Mouse (Mus musculus) heart, embryonic 10.5 days (tissue): ENCODE results near the gene Mettl24. TPM values are rescaled to one million over a fixed set of nuclear protein-coding genes. Genes with fewer than 3 reads are reported as not detected.
A peak's percentile ranks its signal among the peaks of the same experiment; 100 is the strongest.
"Not testable (repeated sequence)": the region's sequence is repeated elsewhere in the genome, so short reads cannot be mapped to it uniquely, and the experiment has no call there.

Experiments used
- DNase-seq: peaks from one replicate; pipeline ENCODE4 v3.0.0-alpha.2; 2017; ENCODE audit warnings: low spot score
- H3K27ac ChIP-seq: fragments of 300-500 bp; sonication (generic); 2 replicates; pipeline ENCODE4 v1.5.1; 2016; ENCODE audit warnings: mild to moderate bottlenecking
- H3K27me3 ChIP-seq: fragments of 300-500 bp; sonication (generic); 2 replicates; pipeline ENCODE4 v1.6.1; 2016; ENCODE audit warnings: mild to moderate bottlenecking; ENCODE audit not compliant: poor library complexity, insufficient read depth, severe bottlenecking
- H3K36me3 ChIP-seq: fragments of 300-500 bp; sonication (generic); 2 replicates; pipeline ENCODE4 v1.6.1; 2016; ENCODE audit warnings: mild to moderate bottlenecking, moderate library complexity
- H3K4me1 ChIP-seq: fragments of 300-500 bp; sonication (generic); 2 replicates; pipeline ENCODE4 v1.6.1; 2016; ENCODE audit warnings: mild to moderate bottlenecking
- H3K4me3 ChIP-seq: fragments of 300-500 bp; sonication (generic); 2 replicates; pipeline ENCODE4 v1.5.1; 2016; ENCODE audit warnings: mild to moderate bottlenecking, moderate library complexity
- H3K9me3 ChIP-seq: fragments of 300-500 bp; sonication (generic); 2 replicates; pipeline ENCODE4 v1.6.1; 2016; ENCODE audit warnings: mild to moderate bottlenecking, moderate library complexity
- WGBS: fragments of 180-500 bp; shearing (Covaris S2); methylation state at CpG from one replicate; pipeline ENCODE4 v1.1.7; 2016; 5-methylcytosine and 5-hydroxymethylcytosine counted together
- polyA plus RNA-seq: library from polyadenylated mRNA; unstranded; fragments of >200 nt; fragmentation: Nextera tagmentation; extraction: Ambion mirVana; gene quantifications from 2 replicates; pipeline ENCODE4 v1.2.1, GENCODE M21; 2016

Gene Mettl24
- polyA plus RNA-seq, 1 experiment from 2014 or later: 2.6 TPM

DNA sequence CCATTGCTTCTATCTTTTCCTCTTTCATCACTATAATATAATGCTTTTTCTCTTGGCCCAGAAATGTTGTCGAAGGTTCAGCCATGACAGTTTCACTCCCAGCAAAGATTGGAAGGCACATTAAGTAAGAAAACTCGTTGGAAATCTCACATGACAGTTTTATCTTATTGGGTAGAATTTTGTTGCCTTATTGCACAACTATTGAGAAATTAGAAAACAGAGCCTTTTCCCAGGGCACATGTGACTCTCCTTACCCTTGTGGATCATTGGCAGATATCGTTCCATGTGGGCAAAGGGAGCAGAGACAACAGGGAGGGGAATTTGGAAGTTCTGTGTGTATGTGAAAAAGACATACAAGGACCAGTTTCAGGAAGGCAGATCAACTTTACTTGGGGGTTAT, 107.3 kb downstream of the Mettl24 start:
- no peaks in the 10 kb centered on the region for H3K27me3 ChIP-seq
- no peak overlapping the region for H3K27ac ChIP-seq
- DNase-seq: no peak
- no peaks in the 10 kb centered on the region for H3K9me3 ChIP-seq
- no peaks in the 10 kb centered on the region for H3K36me3 ChIP-seq
- H3K4me3 ChIP-seq: no peak overlapping the region
- 76% methylated on average over 3 of the region's 3 CpGs for WGBS
- no peaks in the 10 kb centered on the region for H3K4me1 ChIP-seq

DNA sequence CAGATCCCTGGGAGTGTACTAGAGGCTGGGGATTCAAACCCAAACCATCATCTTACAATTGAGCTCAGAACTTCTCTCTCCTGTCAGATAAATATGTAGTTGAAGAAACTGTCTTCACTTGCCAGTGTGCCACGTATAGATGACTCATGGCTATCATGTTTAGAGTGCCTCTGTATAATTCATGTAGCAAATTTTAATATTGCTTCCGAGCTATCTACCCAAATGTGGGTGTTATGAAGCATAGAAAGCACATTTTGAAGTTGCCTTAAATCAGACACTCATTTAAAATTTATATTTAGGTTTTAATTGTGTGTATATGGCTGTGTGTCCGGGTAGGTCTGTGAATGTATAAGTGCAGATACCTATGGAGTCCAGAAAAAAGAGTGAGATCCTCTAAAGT, 109.0 kb downstream of the Mettl24 start:
- no peak for DNase-seq
- Histone ChIP-seq H3K4me3 (no peak overlapping the region), H3K36me3 (no peaks in the 10 kb centered on the region), H3K27me3 (no peaks in the 10 kb centered on the region), H3K27ac (no peak overlapping the region), H3K4me1 (no peaks in the 10 kb centered on the region), H3K9me3 (no peaks in the 10 kb centered on the region)
- WGBS: 82% methylated on average over 3 of the region's 3 CpGs

DNA sequence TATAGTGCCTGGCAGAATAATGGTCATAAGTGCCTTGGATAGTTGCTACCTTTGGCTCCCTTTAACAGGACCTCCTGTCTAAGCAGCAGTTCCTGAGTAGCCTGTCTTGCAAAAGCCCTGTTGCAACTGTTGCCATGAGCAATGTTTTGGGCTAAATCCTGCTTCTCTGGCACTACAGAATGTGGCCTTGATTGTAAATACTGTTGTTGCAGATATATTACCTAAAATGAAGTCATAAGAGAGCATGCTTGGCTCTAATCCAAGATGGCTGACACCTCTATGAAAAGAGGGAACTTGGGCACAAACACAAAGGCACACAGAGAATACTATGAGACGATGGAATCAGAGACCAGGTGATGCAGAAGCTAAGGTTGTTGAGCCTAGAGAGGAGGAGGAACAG, 122.1 kb downstream of the Mettl24 start:
- H3K4me3 ChIP-seq: no peak overlapping the region
- H3K4me1 ChIP-seq: no peaks in the 10 kb centered on the region
- no peak for DNase-seq
- H3K27ac ChIP-seq: no peak overlapping the region
- H3K9me3 ChIP-seq: no peaks in the 10 kb centered on the region
- no peaks in the 10 kb centered on the region for H3K36me3 ChIP-seq
- 73% methylated on average over 1 of the region's 1 CpGs for WGBS
- H3K27me3 ChIP-seq: no peaks in the 10 kb centered on the region

DNA sequence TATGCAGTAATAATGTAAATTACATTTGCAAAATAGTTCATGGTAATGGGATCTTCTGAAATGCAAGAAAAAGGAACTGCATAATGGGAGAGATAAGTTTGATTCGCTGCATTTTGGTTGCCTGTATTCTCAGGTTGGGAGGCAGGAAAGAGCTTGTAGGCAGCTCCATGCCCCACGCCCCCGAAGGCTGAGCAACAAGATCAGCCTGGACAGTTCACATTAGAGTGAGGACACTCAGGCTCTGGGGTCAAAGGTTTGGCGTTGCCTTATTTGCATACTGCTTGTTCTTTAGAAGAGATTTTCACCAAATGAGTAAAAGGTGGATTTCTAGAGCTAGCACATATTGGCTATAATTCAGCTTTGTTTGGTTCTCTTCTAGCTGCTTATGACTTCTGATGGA, 123.1 kb downstream of the Mettl24 start:
- H3K36me3 ChIP-seq: no peaks in the 10 kb centered on the region
- H3K4me1 ChIP-seq: no peaks in the 10 kb centered on the region
- no peak overlapping the region for H3K4me3 ChIP-seq
- 81% methylated on average over 4 of the region's 4 CpGs for whole genome bisulfite sequencing
- no peaks in the 10 kb centered on the region for H3K9me3 ChIP-seq
- H3K27ac ChIP-seq: no peak overlapping the region
- H3K27me3 ChIP-seq: no peaks in the 10 kb centered on the region
- DNase-seq: no peak

DNA sequence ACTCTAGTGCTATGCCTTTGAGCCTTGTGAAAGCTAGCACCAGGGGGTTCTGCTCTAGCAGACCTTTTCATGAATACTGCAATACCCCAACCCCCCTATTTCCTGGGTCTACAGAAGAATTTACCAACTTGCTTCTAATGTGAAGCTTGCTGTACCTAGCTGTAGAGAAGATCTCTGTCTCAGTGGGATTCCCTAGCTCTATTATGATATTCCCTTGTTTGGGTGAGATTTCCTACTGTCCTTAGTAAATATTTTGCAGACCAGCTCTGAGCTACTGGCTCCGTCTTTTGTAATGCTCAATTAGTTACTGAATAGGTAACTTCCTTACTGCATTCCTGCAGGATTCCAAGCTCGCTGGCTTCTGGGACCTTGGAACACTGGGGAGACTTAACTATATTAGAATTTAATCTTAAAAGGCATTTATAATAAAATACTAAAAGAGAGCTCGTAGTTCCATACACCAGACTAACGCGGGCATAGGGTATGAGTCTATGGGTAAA, 126.4 kb downstream of the Mettl24 start:
- not testable (repeated sequence) for H3K36me3 ChIP-seq, H3K4me1 ChIP-seq, H3K27ac ChIP-seq, H3K27me3 ChIP-seq, H3K4me3 ChIP-seq, H3K9me3 ChIP-seq, DNase-seq
- 40% methylated on average over 5 of the region's 5 CpGs for whole genome bisulfite sequencing

DNA sequence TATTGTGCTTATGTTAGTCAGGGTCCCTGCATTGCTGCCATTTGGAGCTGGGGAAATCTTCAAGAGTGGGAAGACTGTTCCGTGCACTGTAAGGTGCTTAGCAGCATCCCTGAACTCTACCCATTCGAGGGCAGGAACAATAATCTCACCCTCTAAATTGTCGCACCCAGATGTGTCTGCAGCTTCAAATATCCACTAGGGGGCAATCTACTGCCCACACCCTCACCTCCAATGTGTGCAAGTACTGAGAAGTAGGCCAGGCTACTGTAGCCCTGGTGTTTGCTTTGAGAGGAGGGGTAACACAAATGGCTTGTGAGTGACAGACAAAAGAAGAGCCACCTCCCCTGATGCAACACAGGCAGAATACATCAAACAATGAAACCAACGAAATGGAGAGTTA, 130.5 kb downstream of the Mettl24 start:
- H3K9me3 ChIP-seq: no peaks in the 10 kb centered on the region
- no peaks in the 10 kb centered on the region for H3K4me1 ChIP-seq
- no peak for DNase-seq
- no peak overlapping the region for H3K4me3 ChIP-seq
- H3K36me3 ChIP-seq: no peaks in the 10 kb centered on the region
- no peak overlapping the region for H3K27ac ChIP-seq
- no peaks in the 10 kb centered on the region for H3K27me3 ChIP-seq
- WGBS: 70% methylated on average over 4 of the region's 4 CpGs

DNA sequence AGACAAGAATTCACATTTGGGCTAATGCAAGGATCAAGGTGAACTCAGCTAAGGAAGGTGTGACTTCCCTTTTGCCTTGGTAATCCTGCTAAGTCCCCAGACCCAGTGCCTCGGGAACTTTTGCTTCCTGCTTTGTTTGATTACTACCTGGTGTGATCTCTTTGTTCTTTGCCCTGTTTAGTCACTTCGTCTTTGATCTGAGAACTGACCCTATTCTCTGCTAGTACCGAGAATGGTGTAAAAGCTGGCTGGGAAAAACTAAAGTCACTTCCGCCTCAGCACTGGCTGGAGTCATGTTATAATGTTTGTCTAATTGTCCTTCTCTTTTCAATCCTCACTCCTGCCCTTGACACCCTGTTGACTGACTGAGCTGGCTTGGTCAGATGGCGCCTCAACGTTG, 133.4 kb downstream of the Mettl24 start:
- no peaks in the 10 kb centered on the region for H3K9me3 ChIP-seq
- no peak overlapping the region for H3K27ac ChIP-seq
- H3K4me1 ChIP-seq: no peaks in the 10 kb centered on the region
- no peak overlapping the region for H3K4me3 ChIP-seq
- H3K36me3 ChIP-seq: no peaks in the 10 kb centered on the region
- DNase-seq: no peak
- no peaks in the 10 kb centered on the region for H3K27me3 ChIP-seq
- 52% methylated on average over 6 of the region's 6 CpGs for WGBS

DNA sequence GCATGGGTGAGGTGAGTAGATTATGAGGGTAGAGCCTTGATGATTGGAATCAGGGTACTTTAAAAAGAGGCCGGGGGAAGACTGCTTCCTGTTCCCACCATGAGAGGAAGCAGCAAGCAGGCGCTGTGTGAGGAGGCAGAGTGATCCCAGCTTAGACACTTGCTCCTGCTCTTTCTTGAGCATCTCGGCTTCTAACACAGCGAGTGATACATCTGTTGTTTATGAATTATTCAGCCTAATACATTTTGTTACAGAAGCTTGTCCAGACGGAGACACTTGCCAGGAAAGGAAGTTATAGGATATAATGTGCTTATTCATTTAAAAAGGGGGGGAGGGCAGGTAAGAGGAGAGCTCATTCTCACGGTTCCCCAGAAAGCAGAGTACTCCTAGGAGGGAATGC, 142.9 kb downstream of the Mettl24 start:
- Histone ChIP-seq H3K27me3 (no peaks in the 10 kb centered on the region), H3K36me3 (peaks cover 11% of the 10 kb centered on the region; the same call in 1 of the 2 replicates), H3K4me1 (no peaks in the 10 kb centered on the region), H3K9me3 (no peaks in the 10 kb centered on the region), H3K27ac (no peak overlapping the region), H3K4me3 (no peak overlapping the region)
- DNase-seq: no peak
- WGBS: 73% methylated on average over 6 of the region's 6 CpGs

DNA sequence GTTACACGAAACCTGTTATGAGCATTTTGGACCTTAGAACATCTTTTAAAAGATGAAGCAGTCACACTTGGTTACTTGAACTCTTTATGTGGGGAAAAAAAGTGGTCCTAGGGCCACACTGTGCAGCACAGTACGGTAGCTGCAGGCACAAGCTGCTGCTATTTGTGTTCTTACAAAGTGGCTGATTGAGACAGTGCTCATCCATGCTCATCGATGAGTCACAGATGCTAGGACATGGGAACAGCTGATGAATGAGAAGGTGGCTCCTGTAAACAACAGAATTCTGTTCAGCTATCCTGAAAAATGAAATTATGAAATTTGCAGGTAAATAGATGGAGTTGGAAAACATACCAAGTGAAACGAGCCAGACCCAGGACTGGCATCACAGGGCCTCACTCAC, 144.6 kb downstream of the Mettl24 start:
- DNase-seq: no peak
- Histone ChIP-seq H3K4me1 (no peaks in the 10 kb centered on the region), H3K36me3 (peaks cover 16% of the 10 kb centered on the region), H3K27me3 (no peaks in the 10 kb centered on the region), H3K4me3 (no peak overlapping the region), H3K9me3 (no peaks in the 10 kb centered on the region), H3K27ac (no peak overlapping the region)
- WGBS: 84% methylated on average over 4 of the region's 4 CpGs

DNA sequence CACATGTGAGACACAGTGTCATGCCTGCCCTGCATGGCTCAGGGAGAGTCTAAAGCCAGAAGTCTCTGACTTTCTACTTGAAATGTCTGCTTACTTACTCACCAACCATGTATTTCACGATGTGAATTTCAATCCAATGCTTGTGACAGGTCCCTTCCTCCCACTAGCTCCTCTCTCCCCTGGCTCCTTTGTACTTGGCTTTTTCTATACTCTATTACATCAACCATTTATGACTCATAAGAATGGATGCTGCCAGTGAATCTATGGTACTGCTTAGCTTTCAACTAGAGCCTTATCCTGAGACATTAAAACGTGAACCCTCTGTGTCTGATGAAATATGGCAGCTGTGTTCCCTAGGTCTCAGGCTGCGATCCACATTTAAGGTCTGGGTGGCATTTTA, 147.2 kb downstream of the Mettl24 start:
- Histone ChIP-seq H3K9me3 (no peaks in the 10 kb centered on the region), H3K27ac (no peak overlapping the region), H3K4me1 (no peaks in the 10 kb centered on the region), H3K36me3 (peaks cover 39% of the 10 kb centered on the region), H3K4me3 (no peak overlapping the region), H3K27me3 (no peaks in the 10 kb centered on the region)
- no peak for DNase-seq
- WGBS: 93% methylated on average over 3 of the region's 3 CpGs

DNA sequence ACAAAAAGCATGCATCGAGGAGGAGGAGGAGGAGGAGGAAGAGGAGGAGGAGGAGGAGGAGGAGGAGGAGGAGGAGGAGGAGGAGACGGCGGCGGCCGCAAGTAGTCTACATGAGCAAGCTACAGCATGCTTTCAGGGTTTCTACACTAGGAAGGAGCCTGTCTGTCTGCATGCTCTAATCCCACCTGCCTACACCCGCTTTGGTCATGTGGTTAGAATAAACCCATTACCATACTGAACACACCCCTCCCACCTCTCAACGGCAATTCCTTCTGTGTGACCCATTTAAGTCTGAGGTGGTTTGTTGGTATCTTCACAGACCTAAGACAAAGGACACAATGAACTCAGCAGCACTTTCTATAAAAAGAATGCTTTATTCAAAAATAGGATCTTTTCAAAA, 148.2 kb downstream of the Mettl24 start:
- H3K27ac ChIP-seq: no peak overlapping the region
- no peak for DNase-seq
- H3K36me3 ChIP-seq: peaks cover 43% of the 10 kb centered on the region
- no peaks in the 10 kb centered on the region for H3K4me1 ChIP-seq
- H3K27me3 ChIP-seq: no peaks in the 10 kb centered on the region
- WGBS: 91% methylated on average over 5 of the region's 7 CpGs
- no peaks in the 10 kb centered on the region for H3K9me3 ChIP-seq
- no peak overlapping the region for H3K4me3 ChIP-seq

DNA sequence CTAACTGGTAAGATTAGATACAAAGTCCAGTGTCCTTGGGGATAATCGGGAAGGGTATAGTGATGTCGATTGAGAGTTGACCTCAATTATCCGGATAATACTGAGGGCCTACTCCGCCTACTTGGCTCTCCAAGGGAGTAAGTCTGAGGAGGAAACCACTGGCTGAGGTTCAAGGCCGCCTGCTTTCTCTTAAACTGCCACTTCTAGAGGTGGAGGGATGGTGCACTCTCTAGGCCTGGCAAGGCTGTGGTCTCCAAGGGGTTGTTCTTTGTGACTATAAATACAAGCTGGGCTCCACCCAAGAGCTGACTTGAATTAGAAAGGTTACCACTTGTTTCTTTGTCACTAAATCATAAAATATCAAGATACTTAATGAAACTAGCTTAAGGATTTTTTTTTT, 157.0 kb downstream of the Mettl24 start:
- DNase-seq: no peak
- H3K27ac ChIP-seq: no peak overlapping the region
- H3K27me3 ChIP-seq: no peaks in the 10 kb centered on the region
- no peak overlapping the region for H3K4me3 ChIP-seq
- 86% methylated on average over 5 of the region's 5 CpGs for WGBS
- H3K4me1 ChIP-seq: peaks cover 13% of the 10 kb centered on the region; the same call in 1 of the 2 replicates
- H3K9me3 ChIP-seq: no peaks in the 10 kb centered on the region
- peaks cover 58% of the 10 kb centered on the region for H3K36me3 ChIP-seq

DNA sequence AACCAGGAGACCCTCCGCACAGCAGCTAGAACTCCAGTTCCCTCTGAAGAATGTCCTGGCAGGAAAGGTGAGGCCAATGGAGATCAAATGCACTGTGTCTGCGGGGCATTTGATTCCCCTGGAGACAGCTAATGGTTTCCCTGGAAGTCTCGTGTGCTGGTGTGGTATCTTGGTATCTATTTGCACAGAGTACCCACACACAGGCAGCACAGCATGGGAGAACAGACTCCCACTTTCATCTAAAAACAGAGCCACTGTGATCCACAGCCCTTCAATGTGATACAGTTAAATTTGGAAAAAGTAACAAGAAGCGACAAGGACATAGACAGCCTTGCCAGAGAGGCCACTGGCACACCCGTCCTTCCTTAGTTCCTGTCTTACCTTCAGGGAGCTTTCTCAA, 160.8 kb downstream of the Mettl24 start:
- no peaks in the 10 kb centered on the region for H3K9me3 ChIP-seq
- H3K36me3 ChIP-seq: peaks cover 67% of the 10 kb centered on the region
- no peak overlapping the region for H3K4me3 ChIP-seq
- peak overlapping the region; percentile 60; the same call in 1 of the 2 replicates for H3K27ac ChIP-seq
- peaks cover 16% of the 10 kb centered on the region; the same call in 1 of the 2 replicates for H3K4me1 ChIP-seq
- WGBS: 75% methylated on average over 5 of the region's 5 CpGs
- DNase-seq: no peak
- no peaks in the 10 kb centered on the region for H3K27me3 ChIP-seq

DNA sequence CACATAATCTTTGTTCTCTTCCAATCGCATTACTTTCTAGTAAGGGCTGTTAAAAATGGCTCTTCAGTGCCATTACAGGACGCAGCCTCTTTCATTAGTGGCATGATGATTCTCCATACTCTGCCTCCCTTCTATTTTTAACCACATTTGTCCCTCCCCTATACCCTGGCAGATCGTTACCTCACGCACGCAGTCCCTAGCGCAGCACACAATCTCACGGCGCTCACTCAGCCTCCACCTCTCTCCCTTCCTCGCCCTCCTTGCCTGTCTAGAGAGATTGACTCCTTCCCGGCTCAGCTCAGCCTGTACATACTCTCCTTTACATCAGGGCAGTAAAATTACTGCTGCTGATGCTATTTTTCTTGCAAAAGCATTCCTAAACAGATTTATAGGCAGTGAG, 161.5 kb downstream of the Mettl24 start:
- no peak for DNase-seq
- WGBS: 44% methylated on average over 10 of the region's 10 CpGs
- H3K4me1 ChIP-seq: peaks cover 16% of the 10 kb centered on the region; the same call in 1 of the 2 replicates
- no peaks in the 10 kb centered on the region for H3K27me3 ChIP-seq
- H3K4me3 ChIP-seq: peak overlapping the region; percentile 7; the same call in 1 of the 2 replicates
- H3K9me3 ChIP-seq: no peaks in the 10 kb centered on the region
- peak overlapping the region; percentile 60 for H3K27ac ChIP-seq
- peaks cover 70% of the 10 kb centered on the region for H3K36me3 ChIP-seq
